Mouse (Mus musculus) spleen, adult 2 months (tissue): ENCODE results near the gene C8a. TPM values are rescaled to one million over a fixed set of nuclear protein-coding genes. Genes with fewer than 3 reads are reported as not detected.

Experiments used
- DNase-seq, 2 experiments: peaks; one replicate each; pipeline versions ENCODE4 v3.0.0 to v3.0.0-alpha.2; 2012 to 2021; ENCODE audit warnings: low spot score in 2 of 2, low read depth in 1 of 2
- H3K27ac ChIP-seq: fragments of 200-500 bp; 2 replicates; pipeline ENCODE4 v1.5.1; 2012; ENCODE audit warnings: low read length, inconsistent platforms; ENCODE audit not compliant: insufficient read depth
- H3K27me3 ChIP-seq: fragments of 200-500 bp; 2 replicates; pipeline ENCODE4 v1.6.1; 2012; ENCODE audit warnings: mild to moderate bottlenecking, moderate library complexity, low read length, inconsistent platforms; ENCODE audit not compliant: control insufficient read depth, insufficient read depth
- H3K36me3 ChIP-seq: fragments of 200-500 bp; 2 replicates; pipeline ENCODE4 v1.6.1; 2012; ENCODE audit warnings: mild to moderate bottlenecking, low read length, inconsistent platforms; ENCODE audit not compliant: control insufficient read depth, insufficient read depth
- H3K4me1 ChIP-seq: fragments of 200-500 bp; 2 replicates; pipeline ENCODE4 v1.6.1; 2011; ENCODE audit warnings: inconsistent platforms; ENCODE audit not compliant: control insufficient read depth, insufficient read depth, insufficient read length
- H3K4me3 ChIP-seq: fragments of 200-500 bp; 2 replicates; pipeline ENCODE4 v1.5.1; 2011; ENCODE audit warnings: mild to moderate bottlenecking, inconsistent platforms; ENCODE audit not compliant: insufficient read depth, insufficient read length; ENCODE audit errors: extremely low read depth
- CTCF ChIP-seq: fragments of 200-500 bp; IDR thresholded peaks from 2 replicates; pipeline ENCODE4 v1.5.1; 2011; ENCODE audit warnings: mild to moderate bottlenecking, inconsistent platforms; ENCODE audit not compliant: insufficient read depth, insufficient read length, insufficient replicate concordance; ENCODE audit errors: extremely low read depth
- POLR2A ChIP-seq: fragments of 200-500 bp; IDR thresholded peaks from 2 replicates; pipeline ENCODE4 v1.6.1; 2011; ENCODE audit warnings: low read depth, low read length, inconsistent platforms
- WGBS: fragments of 180-500 bp; shearing (Covaris S2); methylation state at CpG from one replicate; pipeline ENCODE4 v1.1.7; 2018; 5-methylcytosine and 5-hydroxymethylcytosine counted together
- polyA plus RNA-seq: library from polyadenylated mRNA; depleted of rRNA; stranded (reverse); fragments of >200 nt; gene quantifications from 2 replicates; pipeline ENCODE4 v1.2.3, GENCODE M21; 2012; rRNA removed

The C8a gene
- polyA plus RNA-seq, 1 experiment: not detected

- WGBS: 90% methylated on average over 5 of the region's 5 CpGs
- Histone ChIP-seq H3K4me1 (no peaks in the 10 kb centered on the region), H3K36me3 (no peaks in the 10 kb centered on the region), H3K27me3 (no peaks in the 10 kb centered on the region), H3K27ac (no peak overlapping the region), H3K4me3 (no peak overlapping the region)
- TF ChIP-seq POLR2A: no peak
- TF ChIP-seq CTCF: no peak
- DNase-seq: no peak
Measured at GRCm38 (mm10) chr4:104779460-104779859, 96.7 kb downstream of the C8a start.

- no peak overlapping the region for H3K27ac ChIP-seq
- no peaks in the 10 kb centered on the region for H3K27me3 ChIP-seq
- H3K36me3 ChIP-seq: no peaks in the 10 kb centered on the region
- H3K4me1 ChIP-seq: no peaks in the 10 kb centered on the region
- DNase-seq: no peak
- TF ChIP-seq CTCF: no peak
- TF ChIP-seq POLR2A: no peak
- 80% methylated on average over 3 of the region's 3 CpGs for WGBS
- H3K4me3 ChIP-seq: no peak overlapping the region
Measured at GRCm38 (mm10) chr4:104775601-104776000, 100.6 kb downstream of the C8a start.

- no peak overlapping the region for H3K27ac ChIP-seq
- TF ChIP-seq POLR2A (no peak), CTCF (no peak)
- no peaks in the 10 kb centered on the region for H3K27me3 ChIP-seq
- WGBS: 81% methylated on average over 4 of the region's 4 CpGs
- H3K36me3 ChIP-seq: no peaks in the 10 kb centered on the region
- no peak overlapping the region for H3K4me3 ChIP-seq
- H3K4me1 ChIP-seq: no peaks in the 10 kb centered on the region
- DNase-seq: no peak
Measured at GRCm38 (mm10) chr4:104770331-104770730, 105.9 kb downstream of the C8a start.

- 84% methylated on average over 8 of the region's 8 CpGs for WGBS
- Histone ChIP-seq H3K27me3 (no peaks in the 10 kb centered on the region), H3K27ac (no peak overlapping the region), H3K4me3 (no peak overlapping the region), H3K36me3 (no peaks in the 10 kb centered on the region), H3K4me1 (no peaks in the 10 kb centered on the region)
- TF ChIP-seq POLR2A: no peak
- no peak for TF ChIP-seq CTCF
- DNase-seq: no peak
Measured at GRCm38 (mm10) chr4:104769602-104770001, 106.6 kb downstream of the C8a start.

GRCm38 (mm10) chr4:104768190-104768589, 108.0 kb downstream of the C8a start:
- no peak for DNase-seq
- Histone ChIP-seq H3K4me3 (no peak overlapping the region), H3K4me1 (no peaks in the 10 kb centered on the region), H3K27ac (no peak overlapping the region), H3K27me3 (no peaks in the 10 kb centered on the region), H3K36me3 (no peaks in the 10 kb centered on the region)
- WGBS: 89% methylated on average over 4 of the region's 4 CpGs
- TF ChIP-seq CTCF (no peak), POLR2A (no peak)

- Histone ChIP-seq H3K36me3 (no peaks in the 10 kb centered on the region), H3K27me3 (no peaks in the 10 kb centered on the region), H3K4me3 (no peak within 1 kb of the TSS), H3K27ac (no peak within 1 kb of the TSS), H3K4me1 (no peaks in the 10 kb centered on the region)
- no peak for TF ChIP-seq CTCF
- TF ChIP-seq POLR2A: no peak
- no peak for DNase-seq
- WGBS: 87% methylated on average over 8 of the region's 8 CpGs
Measured at GRCm38 (mm10) chr4:104766065-104766464, 110.1 kb downstream of the C8a start, which contains the start of gene C8b. C8b (plus strand) TSS chr4:104766317.

Other genes with a start within 250 kb of the C8a start
- gene C8b, start 110.1 kb downstream of the C8a start, polyA plus RNA-seq: not detected in 2 replicates
- not detected in 2 replicates for gene Gm17662, start 19.1 kb downstream of the C8a start, polyA plus RNA-seq
- gene Fyb2, start 37.1 kb upstream of the C8a start, polyA plus RNA-seq: 0.05 TPM in 2 replicates
- gene Prkaa2, start 233.5 kb upstream of the C8a start, polyA plus RNA-seq: 0.12 and 0.14 TPM in 2 replicates